Mouse (Mus musculus): ENCODE data around the gene Tom1. TPM values are rescaled to one million over a fixed set of nuclear protein-coding genes. Genes with fewer than 3 reads are reported as not detected.

The Tom1 gene
- total and polyA plus RNA-seq, 3 experiments, result 18.0 to 32.6 TPM; not detected in 1

DNA sequence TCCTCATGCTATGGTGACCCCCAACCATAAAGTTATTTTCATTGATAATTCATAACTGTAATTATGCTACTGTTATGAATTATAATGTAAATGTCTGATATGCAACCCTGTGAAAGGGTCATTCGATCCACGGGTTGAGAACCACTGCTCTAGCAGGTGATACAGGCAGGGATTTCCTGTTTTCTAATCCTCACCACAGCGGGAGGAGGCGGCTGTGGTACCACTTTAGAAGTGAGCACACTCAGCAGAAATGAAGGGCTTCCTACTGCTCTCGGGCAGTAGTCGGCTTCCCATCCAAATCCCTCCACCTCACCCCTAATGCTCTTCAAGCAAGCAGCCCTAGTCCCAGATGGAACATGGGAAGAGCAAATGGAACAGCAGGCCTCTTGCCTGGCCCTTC is 26.5 kb downstream of the Tom1 start:
- H3K36me3 ChIP-seq (ENCODE audit: control insufficient read depth in 1 of 2, insufficient read depth in 2 of 2, low read length in 2 of 2), result no peaks in the 10 kb centered on the region
- H3K9ac ChIP-seq (ENCODE audit: control insufficient read depth, low read depth, low read length, poor library complexity, severe bottlenecking), result no peak overlapping the region
- no peaks in the 10 kb centered on the region for H3K4me1 ChIP-seq (ENCODE audit: control insufficient read depth in 1 of 2, insufficient read depth in 2 of 2, low read length in 2 of 2)
- H3K4me3 ChIP-seq (ENCODE audit: control insufficient read depth in 1 of 2, insufficient read depth in 1 of 2, low read depth in 2 of 2, low read length in 2 of 2), result no peak overlapping the region
- H3K27me3 ChIP-seq (ENCODE audit: control insufficient read depth in 1 of 2, insufficient read depth in 2 of 2, low read length in 2 of 2), result no peaks in the 10 kb centered on the region
- DNase-seq (ENCODE audit: low read depth, low spot score), result no peak
- no peaks in the 10 kb centered on the region for H3K79me2 ChIP-seq (ENCODE audit: control insufficient read depth, insufficient read depth, low read length, poor library complexity)
- H3K9me3 ChIP-seq (replicated peaks; ENCODE audit: insufficient read depth, low read length), result no peaks in the 10 kb centered on the region
- H3K27ac ChIP-seq (ENCODE audit: control insufficient read depth, low read depth, low read length), result no peak overlapping the region
- no peak for TF ChIP-seq E2F4 (IDR thresholded peaks at IDR 0.05; ENCODE audit: borderline replicate concordance, low read depth, low read length)
- TF ChIP-seq MAZ (IDR thresholded peaks at IDR 0.05; ENCODE audit: low read depth, low read length), result no peak
- TF ChIP-seq CTCF (IDR thresholded peaks at IDR 0.05 in 2 of 3, conservative IDR thresholded peaks at IDR 0.05 in 1 of 3; ENCODE audit: control insufficient read depth in 1 of 3, insufficient read depth in 1 of 3, low read depth in 2 of 3, low read length in 3 of 3, poor library complexity in 1 of 3, severe bottlenecking in 1 of 3), result no peak
- no peak for TF ChIP-seq MXI1 (IDR thresholded peaks at IDR 0.05; ENCODE audit: low read depth, low read length)
- no peak for TF ChIP-seq CHD1 (IDR thresholded peaks at IDR 0.05; ENCODE audit: low read depth, low read length)
- TF ChIP-seq BHLHE40 (IDR thresholded peaks at IDR 0.05; ENCODE audit: borderline replicate concordance, low read depth, low read length), result no peak
- TF ChIP-seq RAD21 (IDR thresholded peaks at IDR 0.05; ENCODE audit: low read depth, low read length), result no peak
- no peak for TF ChIP-seq ELF1 (IDR thresholded peaks at IDR 0.05; ENCODE audit: low read depth, low read length)
- no peak for TF ChIP-seq JUND (IDR thresholded peaks at IDR 0.05; ENCODE audit: low read depth, low read length)
- no peak for TF ChIP-seq SMC3 (IDR thresholded peaks at IDR 0.05; ENCODE audit: low read depth, low read length)
- TF ChIP-seq MAX (IDR thresholded peaks at IDR 0.05; ENCODE audit: low read length), result no peak
- TF ChIP-seq POLR2AphosphoS2 (IDR thresholded peaks at IDR 0.05; ENCODE audit: low read length), result no peak
- TF ChIP-seq NELFE (IDR thresholded peaks at IDR 0.05; ENCODE audit: low read depth, low read length), result no peak
- no peak for TF ChIP-seq ZC3H11A (IDR thresholded peaks at IDR 0.05; ENCODE audit: low read depth, low read length)
- TF ChIP-seq GABPA (IDR thresholded peaks at IDR 0.05; ENCODE audit: low read depth, low read length), result no peak
- no peak for TF ChIP-seq MAFK (IDR thresholded peaks at IDR 0.05; ENCODE audit: borderline replicate concordance, low read depth, low read length)
- TF ChIP-seq HCFC1 (IDR thresholded peaks at IDR 0.05; ENCODE audit: low read depth, low read length), result no peak

DNA sequence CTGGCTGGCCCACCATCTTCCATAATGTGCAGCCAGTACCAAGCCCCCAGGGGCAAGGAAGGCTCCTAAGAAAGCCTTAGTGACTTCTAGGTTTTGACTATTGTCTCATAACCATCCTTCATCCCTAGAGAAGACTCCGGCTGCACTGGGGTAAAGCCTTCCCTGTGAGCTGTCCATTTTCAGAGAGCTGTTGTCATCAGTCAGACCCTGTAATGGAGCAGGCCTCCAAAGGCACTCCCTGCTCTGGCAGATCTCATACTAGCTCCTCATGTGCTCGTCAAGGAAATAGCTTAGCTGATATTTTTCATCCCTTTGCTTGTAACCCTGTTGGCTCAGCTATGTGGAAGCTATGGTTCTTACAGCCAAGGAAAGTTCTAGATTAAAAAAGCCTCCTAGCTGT is 27.3 kb downstream of the Tom1 start:
- no peak for TF ChIP-seq RAD21 (IDR thresholded peaks at IDR 0.05; ENCODE audit: low read depth, low read length)
- TF ChIP-seq HCFC1 (IDR thresholded peaks at IDR 0.05; ENCODE audit: low read depth, low read length), result no peak
- TF ChIP-seq USF2 (IDR thresholded peaks at IDR 0.05; ENCODE audit: borderline replicate concordance in 1 of 2, insufficient read depth in 1 of 2, low read depth in 1 of 2, low read length in 2 of 2), result no peak
- H3K79me2 ChIP-seq (ENCODE audit: control insufficient read depth, insufficient read depth, low read length, poor library complexity), result no peaks in the 10 kb centered on the region
- no peaks in the 10 kb centered on the region for H3K9me3 ChIP-seq (replicated peaks; ENCODE audit: insufficient read depth, low read length)
- H3K27ac ChIP-seq (ENCODE audit: control insufficient read depth, low read depth, low read length), result no peak overlapping the region
- no peak for DNase-seq (ENCODE audit: low read depth, low spot score)
- no peaks in the 10 kb centered on the region for H3K36me3 ChIP-seq (ENCODE audit: control insufficient read depth in 1 of 2, insufficient read depth in 2 of 2, low read length in 2 of 2)
- no peaks in the 10 kb centered on the region for H3K27me3 ChIP-seq (ENCODE audit: control insufficient read depth in 1 of 2, insufficient read depth in 2 of 2, low read length in 2 of 2)
- H3K9ac ChIP-seq (ENCODE audit: control insufficient read depth, low read depth, low read length, poor library complexity, severe bottlenecking), result no peak overlapping the region
- H3K4me1 ChIP-seq (ENCODE audit: control insufficient read depth in 1 of 2, insufficient read depth in 2 of 2, low read length in 2 of 2), result no peaks in the 10 kb centered on the region
- H3K4me3 ChIP-seq (ENCODE audit: control insufficient read depth in 1 of 2, insufficient read depth in 1 of 2, low read depth in 2 of 2, low read length in 2 of 2), result no peak overlapping the region

All from MEL (cell line).